Mouse (Mus musculus): ENCODE data around the gene Mrtfa. TPM values are rescaled to one million over a fixed set of nuclear protein-coding genes. Genes with fewer than 3 reads are reported as not detected.

The Mrtfa gene
- polyA plus RNA-seq, 1 experiment = 80.0 TPM

- H3K36me3 ChIP-seq (ENCODE audit: control insufficient read depth, insufficient read depth, low read length) = peaks cover 7% of the 10 kb centered on the region
- DNase-seq (ENCODE audit: low read depth in 1 of 2, low spot score in 2 of 2) = no peak
- 97% methylated on average over 8 of the region's 8 CpGs for WGBS
- no peak overlapping the region for H3K4me3 ChIP-seq (ENCODE audit: extremely low read depth, insufficient read depth, insufficient read length)
- H3K27me3 ChIP-seq (ENCODE audit: control insufficient read depth, insufficient read depth, low read length) = no peaks in the 10 kb centered on the region
- TF ChIP-seq CTCF (IDR thresholded peaks at IDR 0.05; ENCODE audit: extremely low read depth, insufficient read depth, insufficient read length, insufficient replicate concordance) = no peak
- TF ChIP-seq POLR2A (IDR thresholded peaks at IDR 0.05; ENCODE audit: low read depth, low read length) = no peak
- H3K4me1 ChIP-seq (ENCODE audit: control insufficient read depth, insufficient read depth, insufficient read length) = no peaks in the 10 kb centered on the region
- H3K27ac ChIP-seq (ENCODE audit: insufficient read depth, low read length) = no peak overlapping the region
These were observed 182.7 kb downstream of the Mrtfa start for GRCm38 (mm10) chr15:81007905-81008304.

DNA sequence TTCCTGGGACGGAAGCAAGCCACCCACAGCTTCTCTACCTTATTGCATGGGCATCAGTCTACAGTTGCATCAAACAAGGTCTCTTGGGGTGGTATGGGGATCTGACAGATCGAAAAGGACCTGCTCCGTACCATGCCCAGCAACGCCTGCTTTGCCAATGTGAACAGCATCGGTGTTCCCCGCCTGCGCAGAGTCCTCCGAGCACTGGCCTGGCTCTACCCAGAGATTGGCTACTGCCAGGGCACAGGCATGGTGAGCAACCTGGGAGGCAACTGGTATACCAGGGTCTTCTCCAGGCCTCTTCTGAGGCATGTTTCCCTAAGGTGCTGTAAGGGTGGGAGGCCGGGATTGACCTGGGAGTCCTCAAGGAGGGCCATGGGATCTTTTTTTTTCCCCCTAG, 183.2 kb downstream of the Mrtfa start:
- Histone ChIP-seq H3K4me1 (ENCODE audit: control insufficient read depth, insufficient read depth, insufficient read length) (no peaks in the 10 kb centered on the region), H3K36me3 (ENCODE audit: control insufficient read depth, insufficient read depth, low read length) (peaks cover 2% of the 10 kb centered on the region), H3K4me3 (ENCODE audit: extremely low read depth, insufficient read depth, insufficient read length) (no peak overlapping the region), H3K27ac (ENCODE audit: insufficient read depth, low read length) (no peak overlapping the region), H3K27me3 (ENCODE audit: control insufficient read depth, insufficient read depth, low read length) (no peaks in the 10 kb centered on the region)
- no peak for TF ChIP-seq POLR2A (IDR thresholded peaks at IDR 0.05; ENCODE audit: low read depth, low read length)
- no peak for TF ChIP-seq CTCF (IDR thresholded peaks at IDR 0.05; ENCODE audit: extremely low read depth, insufficient read depth, insufficient read length, insufficient replicate concordance)
- no peak for DNase-seq (ENCODE audit: low read depth in 1 of 2, low spot score in 2 of 2)
- whole genome bisulfite sequencing = 94% methylated on average over 9 of the region's 9 CpGs

- H3K27ac ChIP-seq (ENCODE audit: insufficient read depth, low read length) = no peak overlapping the region
- DNase-seq (ENCODE audit: low read depth in 1 of 2, low spot score in 2 of 2) = no peak
- H3K4me1 ChIP-seq (ENCODE audit: control insufficient read depth, insufficient read depth, insufficient read length) = no peaks in the 10 kb centered on the region
- WGBS = 92% methylated on average over 10 of the region's 10 CpGs
- TF ChIP-seq POLR2A (IDR thresholded peaks at IDR 0.05; ENCODE audit: low read depth, low read length) (no peak), CTCF (IDR thresholded peaks at IDR 0.05; ENCODE audit: extremely low read depth, insufficient read depth, insufficient read length, insufficient replicate concordance) (no peak)
- H3K27me3 ChIP-seq (ENCODE audit: control insufficient read depth, insufficient read depth, low read length) = no peaks in the 10 kb centered on the region
- no peak overlapping the region for H3K4me3 ChIP-seq (ENCODE audit: extremely low read depth, insufficient read depth, insufficient read length)
- peaks cover 2% of the 10 kb centered on the region; the same call in 1 of the 2 replicates for H3K36me3 ChIP-seq (ENCODE audit: control insufficient read depth, insufficient read depth, low read length)
These were observed 184.3 kb downstream of the Mrtfa start for GRCm38 (mm10) chr15:81006127-81006735.

DNA sequence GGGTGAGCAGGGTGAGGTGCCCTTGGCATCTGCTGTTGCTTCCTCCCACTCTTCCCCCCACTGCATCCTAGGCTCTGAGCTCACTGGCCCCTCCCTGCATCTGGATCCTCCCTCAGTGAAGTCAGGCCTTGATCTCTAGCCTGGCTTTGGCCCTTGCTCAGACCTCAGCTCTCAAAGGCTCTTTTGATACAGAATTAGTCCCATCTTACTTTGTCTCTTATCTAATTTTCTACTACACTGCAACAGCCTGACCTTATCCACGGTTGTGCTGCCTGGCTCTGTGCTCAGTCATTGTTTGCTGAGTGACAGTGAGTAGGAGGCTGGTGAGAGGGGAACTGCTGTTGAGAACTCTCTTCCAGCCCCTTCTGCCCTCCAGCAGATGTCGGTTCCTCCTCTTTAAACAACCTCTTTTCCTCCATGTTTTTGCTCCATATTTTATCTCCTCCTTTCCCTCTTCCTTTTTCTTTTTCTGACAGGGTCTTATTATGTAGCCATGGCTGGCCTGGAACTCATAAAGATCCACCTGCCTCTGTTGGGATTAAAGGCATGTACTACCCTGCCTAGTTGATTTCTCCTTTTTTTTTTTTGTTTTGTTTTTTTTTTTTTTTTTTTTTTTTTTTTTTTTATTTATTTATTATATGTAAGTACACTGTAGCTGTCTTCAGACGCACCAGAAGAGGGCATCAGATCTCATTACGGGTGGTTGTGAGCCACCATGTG, 190.0 kb downstream of the Mrtfa start:
- 46% methylated on average over 3 of the region's 4 CpGs for WGBS
- Histone ChIP-seq H3K27me3 (ENCODE audit: control insufficient read depth, insufficient read depth, low read length) (no peaks in the 10 kb centered on the region), H3K4me3 (ENCODE audit: extremely low read depth, insufficient read depth, insufficient read length) (no peak overlapping the region), H3K27ac (ENCODE audit: insufficient read depth, low read length) (no peak overlapping the region), H3K36me3 (ENCODE audit: control insufficient read depth, insufficient read depth, low read length) (no peaks in the 10 kb centered on the region), H3K4me1 (ENCODE audit: control insufficient read depth, insufficient read depth, insufficient read length) (no peaks in the 10 kb centered on the region)
- no peak for TF ChIP-seq CTCF (IDR thresholded peaks at IDR 0.05; ENCODE audit: extremely low read depth, insufficient read depth, insufficient read length, insufficient replicate concordance)
- TF ChIP-seq POLR2A (IDR thresholded peaks at IDR 0.05; ENCODE audit: low read depth, low read length) = no peak
- DNase-seq (ENCODE audit: low read depth in 1 of 2, low spot score in 2 of 2) = no peak

DNA sequence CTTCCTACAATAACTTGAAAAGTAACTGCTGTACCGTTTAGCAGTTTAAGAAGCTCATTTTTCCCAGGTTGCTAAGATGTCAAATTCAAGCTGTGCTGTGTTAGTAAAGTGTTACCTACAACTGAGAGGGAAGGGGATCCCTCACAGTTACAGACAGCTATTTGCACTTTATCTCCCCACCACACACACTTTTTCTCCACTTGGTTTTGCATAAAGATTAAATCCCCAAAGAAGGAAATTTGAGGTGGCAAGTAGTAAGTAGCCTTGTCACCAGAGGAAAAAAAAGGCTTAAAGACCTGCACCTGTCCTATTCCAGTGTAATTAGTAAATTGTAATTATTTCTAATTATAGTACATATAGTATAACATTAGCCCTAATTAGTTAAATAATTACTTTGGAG, 193.5 kb downstream of the Mrtfa start:
- 67% methylated on average over 1 of the region's 1 CpGs for WGBS
- Histone ChIP-seq H3K36me3 (ENCODE audit: control insufficient read depth, insufficient read depth, low read length) (no peaks in the 10 kb centered on the region), H3K4me3 (ENCODE audit: extremely low read depth, insufficient read depth, insufficient read length) (no peak overlapping the region), H3K27me3 (ENCODE audit: control insufficient read depth, insufficient read depth, low read length) (no peaks in the 10 kb centered on the region), H3K27ac (ENCODE audit: insufficient read depth, low read length) (no peak overlapping the region), H3K4me1 (ENCODE audit: control insufficient read depth, insufficient read depth, insufficient read length) (no peaks in the 10 kb centered on the region)
- no peak for TF ChIP-seq POLR2A (IDR thresholded peaks at IDR 0.05; ENCODE audit: low read depth, low read length)
- no peak for TF ChIP-seq CTCF (IDR thresholded peaks at IDR 0.05; ENCODE audit: extremely low read depth, insufficient read depth, insufficient read length, insufficient replicate concordance)
- no peak for DNase-seq (ENCODE audit: low read depth in 1 of 2, low spot score in 2 of 2)

GRCm38 (mm10) chr15:80996090-80996835, 194.3 kb downstream of the Mrtfa start:
- Histone ChIP-seq H3K4me1 (ENCODE audit: control insufficient read depth, insufficient read depth, insufficient read length) (no peaks in the 10 kb centered on the region), H3K36me3 (ENCODE audit: control insufficient read depth, insufficient read depth, low read length) (no peaks in the 10 kb centered on the region), H3K27me3 (ENCODE audit: control insufficient read depth, insufficient read depth, low read length) (no peaks in the 10 kb centered on the region), H3K4me3 (ENCODE audit: extremely low read depth, insufficient read depth, insufficient read length) (no peak overlapping the region), H3K27ac (ENCODE audit: insufficient read depth, low read length) (no peak overlapping the region)
- no peak for TF ChIP-seq POLR2A (IDR thresholded peaks at IDR 0.05; ENCODE audit: low read depth, low read length)
- TF ChIP-seq CTCF (IDR thresholded peaks at IDR 0.05; ENCODE audit: extremely low read depth, insufficient read depth, insufficient read length, insufficient replicate concordance) = no peak
- WGBS = 91% methylated on average over 6 of the region's 6 CpGs
- no peak for DNase-seq (ENCODE audit: low read depth in 1 of 2, low spot score in 2 of 2)
